Mouse (Mus musculus) monocyte, adult 5-6 weeks (primary cell): ENCODE measurements at regions not wholly inside any gene's neighbourhood (a gene's known extent, or its start where the extent isn't known, plus 50 kb on each side); places are given as distances from the start of the nearest gene placed in this dataset.

Source experiments
- ATAC-seq: fragments of 153-309, 156-312 bp; replicated peaks from 2 replicates; pipeline ENCODE4 v1.8.0; 2017; ENCODE audit warnings: mild to moderate bottlenecking; ENCODE audit not compliant: low TSS enrichment, insufficient number of reproducible peaks, severe bottlenecking, poor library complexity, low FRiP score

DNA sequence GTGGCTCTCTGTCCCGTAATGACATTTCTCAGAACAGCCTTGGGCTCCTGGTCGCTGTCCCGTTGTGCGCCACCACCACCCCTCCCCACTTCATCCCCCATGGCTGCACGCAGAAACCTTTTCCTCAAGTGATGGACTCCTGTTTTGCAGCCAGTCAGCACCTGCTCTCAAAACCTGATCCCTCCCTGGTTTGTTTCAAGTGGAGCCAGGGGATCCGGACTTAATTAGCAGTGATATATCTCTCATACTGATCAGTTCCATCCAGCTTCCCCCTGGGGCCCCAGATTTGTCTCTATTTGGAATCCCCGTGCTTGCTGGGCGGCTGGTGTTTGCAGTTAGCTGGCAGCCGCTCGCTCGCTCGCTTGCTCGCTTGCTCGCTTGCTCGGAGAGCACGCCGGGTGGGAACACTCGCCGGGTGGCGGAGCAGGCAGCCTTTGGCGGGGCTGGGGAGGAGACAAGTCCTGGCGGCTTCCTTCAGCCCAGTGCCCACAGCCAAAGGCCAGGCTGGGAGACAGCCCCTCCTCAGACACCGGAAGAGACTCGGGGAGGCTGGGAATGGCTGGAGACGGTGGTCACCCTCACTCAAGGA, 164.3 kb upstream of the Lef1 start:
- ATAC-seq = no peak

DNA sequence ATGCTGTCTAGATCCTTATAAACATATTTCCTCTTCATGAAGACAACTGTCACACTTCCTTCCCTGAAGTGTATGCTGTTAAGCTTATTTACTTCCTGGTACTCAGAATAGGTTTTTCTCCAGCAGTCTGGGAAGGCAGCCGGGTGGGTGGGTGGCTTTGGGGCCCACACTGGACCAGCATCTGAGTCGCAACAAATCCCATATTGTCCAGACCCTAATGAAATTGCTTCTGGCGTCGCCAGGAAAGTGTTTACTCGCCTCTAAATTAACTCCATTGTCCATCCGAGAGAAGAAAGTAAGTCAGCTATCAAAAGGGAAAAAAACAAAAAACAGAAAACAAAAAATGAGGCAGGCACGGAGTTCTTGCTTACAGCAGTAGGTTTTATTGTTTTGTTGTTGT, 164.9 kb upstream of the Lef1 start:
- ATAC-seq = no peak

DNA sequence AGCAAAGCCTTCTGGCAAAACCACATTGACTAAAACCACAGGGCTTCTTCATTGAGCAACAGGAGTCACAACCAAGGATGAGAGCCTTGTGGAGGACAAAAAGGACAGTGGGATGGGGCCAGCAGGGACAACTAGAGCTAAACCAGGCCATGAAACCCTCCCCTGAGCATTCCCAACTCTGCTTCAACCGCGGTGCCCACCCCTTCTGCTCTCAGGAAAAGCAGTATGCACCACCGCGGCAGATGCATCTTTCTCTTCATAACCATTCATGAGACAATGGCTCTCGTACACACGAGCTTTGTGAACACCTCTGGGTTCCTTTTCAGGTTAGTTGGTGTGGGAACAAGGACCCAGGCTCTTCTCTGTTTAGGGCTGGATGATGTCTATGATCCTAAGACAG, 166.0 kb upstream of the Lef1 start:
- no peak for ATAC-seq

DNA sequence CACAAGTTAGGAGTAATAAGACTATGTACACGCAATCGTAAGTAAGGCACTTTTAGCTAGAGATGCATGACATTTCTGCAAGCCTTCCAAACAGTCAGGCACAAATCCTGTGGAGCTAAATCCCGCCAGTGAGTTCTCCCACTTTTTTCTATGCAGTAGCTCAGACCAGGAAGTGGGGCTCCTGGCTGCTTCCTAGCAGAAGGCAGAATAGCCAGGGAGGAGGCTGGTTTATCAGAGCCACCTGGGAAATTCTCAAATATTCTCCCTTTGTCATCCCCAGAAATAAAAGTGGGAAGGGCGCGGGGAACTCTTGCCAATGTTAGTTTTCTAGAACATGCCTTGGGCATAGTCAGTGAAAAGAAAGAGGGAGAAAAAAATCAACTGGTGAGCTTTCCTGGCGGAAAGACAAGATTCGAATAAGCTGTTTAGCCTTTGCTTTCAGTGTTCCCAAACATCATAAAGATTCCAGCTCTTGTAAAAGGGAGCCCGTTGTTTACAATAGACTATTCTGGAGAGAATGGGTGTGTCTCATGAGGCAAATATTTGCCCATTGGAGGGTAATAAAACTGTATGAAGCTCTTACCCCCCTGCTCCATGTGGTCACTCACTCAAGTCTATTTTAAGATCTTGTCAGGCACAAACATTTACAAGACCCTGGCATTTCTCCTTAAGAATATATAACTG, 167.2 kb upstream of the Lef1 start:
- no peak for ATAC-seq

DNA sequence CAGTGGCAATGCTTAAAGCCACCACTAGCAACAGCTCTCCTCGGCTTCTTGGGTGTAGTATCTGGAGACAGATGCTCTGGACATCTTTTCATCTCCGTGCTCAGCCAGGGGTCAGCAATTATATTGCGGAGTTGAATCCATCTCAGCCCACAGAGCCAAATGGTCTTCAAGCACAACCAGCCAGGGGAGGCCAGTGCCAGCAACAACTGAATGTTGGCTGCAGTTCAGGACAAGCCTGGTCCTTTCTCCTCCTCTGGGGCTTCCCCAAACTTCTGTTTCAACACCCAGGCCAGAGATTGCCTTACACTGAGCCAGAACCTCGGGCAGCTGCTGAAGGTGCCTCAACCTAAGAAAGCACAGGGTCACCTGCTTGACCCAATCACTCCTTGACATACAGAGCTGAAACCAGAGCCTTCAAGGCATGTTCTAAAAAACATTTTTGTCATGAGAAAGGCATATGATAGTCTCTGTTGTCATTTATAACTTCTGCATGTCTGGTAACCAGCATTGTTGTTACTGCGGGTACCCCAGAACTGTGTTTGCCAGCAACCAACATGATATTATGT, 169.9 kb upstream of the Lef1 start:
- ATAC-seq = no peak

DNA sequence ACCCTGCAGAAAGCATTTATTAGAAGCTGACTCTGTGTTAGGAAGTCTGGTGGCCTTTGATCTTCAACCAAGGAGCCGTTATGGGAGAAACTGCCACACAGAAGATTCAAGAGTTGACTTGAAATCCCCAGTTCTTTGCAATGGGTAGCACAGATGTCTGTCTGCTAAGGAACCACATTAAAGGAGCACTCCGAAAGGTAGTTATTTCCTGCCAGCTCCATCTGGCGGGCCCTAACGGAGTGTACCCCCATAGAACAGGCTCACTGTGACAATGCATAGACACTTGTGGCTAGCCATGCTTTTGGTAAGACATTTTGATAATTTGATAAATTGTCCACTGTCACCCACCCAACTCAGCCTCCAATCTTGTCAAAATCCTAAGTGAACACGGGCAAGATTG, 173.3 kb upstream of the Lef1 start:
- ATAC-seq = no peak

DNA sequence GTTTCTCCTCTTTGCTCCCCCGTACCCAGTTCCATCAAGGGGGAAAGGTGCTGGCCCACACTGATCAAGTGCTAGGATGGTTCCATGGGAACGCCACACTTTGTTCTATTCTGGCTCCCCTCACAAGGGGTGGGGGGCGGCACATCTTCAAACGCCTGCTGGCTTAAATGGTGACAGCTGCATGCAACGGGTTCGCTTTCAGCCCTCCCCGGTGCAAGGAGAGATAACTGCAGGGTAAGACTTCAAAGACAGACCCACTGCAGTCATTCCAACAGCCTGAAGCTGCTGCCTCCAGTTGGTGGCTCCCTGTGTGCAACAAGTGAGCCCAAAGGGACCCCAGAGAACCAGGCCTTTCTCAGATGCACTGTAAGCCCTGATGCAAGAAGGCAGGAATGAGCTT, 173.9 kb upstream of the Lef1 start:
- no peak for ATAC-seq

DNA sequence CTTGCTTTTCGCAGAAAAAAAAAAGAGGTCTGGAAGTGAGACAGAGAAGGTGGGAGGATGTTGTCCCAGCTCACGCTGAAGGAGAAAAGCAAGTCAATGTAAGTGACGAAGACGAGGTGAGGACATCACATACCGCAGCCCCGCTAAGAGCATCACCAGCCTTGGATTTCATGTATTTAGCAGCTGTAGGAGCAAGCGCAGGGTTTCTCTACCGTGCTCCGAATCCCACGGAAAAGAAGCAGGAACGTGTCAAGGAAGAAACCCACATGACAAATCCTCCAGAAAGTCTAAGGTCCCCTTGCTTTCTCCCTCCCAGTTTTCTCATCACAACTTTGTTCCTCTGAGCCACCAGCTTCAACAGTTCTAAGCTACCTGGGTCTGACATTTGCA, 174.3 kb upstream of the Lef1 start:
- no peak for ATAC-seq

DNA sequence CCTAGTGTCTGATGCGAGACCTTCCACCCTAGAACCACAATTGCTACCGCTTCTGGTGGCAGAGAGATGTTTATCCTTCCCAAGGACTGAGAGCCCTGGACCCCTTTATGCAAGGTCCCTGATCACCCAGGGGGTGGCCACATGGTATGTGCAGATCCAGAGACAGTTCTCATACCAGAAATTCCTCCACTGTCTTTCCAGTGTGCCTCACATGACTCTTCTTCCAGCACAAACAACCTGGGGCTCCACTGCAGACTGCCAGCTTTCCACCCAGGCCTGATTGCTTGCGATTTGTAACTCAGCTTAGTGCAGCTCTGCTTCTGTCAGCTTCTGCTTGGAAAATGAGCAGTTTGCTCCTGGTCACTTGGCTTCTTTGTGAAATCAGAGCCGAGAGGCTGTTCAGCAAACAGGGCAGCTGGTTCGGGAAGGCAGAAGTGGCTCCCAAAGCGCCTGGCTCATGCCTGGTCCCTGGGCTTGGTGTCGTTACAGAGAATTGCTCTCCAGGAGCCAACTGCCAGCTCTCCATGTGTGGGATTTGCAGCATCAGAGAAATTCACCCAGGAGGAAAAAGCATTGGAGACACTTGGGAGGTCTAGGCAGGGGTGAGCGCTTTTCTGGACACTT, 174.9 kb upstream of the Lef1 start:
- ATAC-seq = no peak

DNA sequence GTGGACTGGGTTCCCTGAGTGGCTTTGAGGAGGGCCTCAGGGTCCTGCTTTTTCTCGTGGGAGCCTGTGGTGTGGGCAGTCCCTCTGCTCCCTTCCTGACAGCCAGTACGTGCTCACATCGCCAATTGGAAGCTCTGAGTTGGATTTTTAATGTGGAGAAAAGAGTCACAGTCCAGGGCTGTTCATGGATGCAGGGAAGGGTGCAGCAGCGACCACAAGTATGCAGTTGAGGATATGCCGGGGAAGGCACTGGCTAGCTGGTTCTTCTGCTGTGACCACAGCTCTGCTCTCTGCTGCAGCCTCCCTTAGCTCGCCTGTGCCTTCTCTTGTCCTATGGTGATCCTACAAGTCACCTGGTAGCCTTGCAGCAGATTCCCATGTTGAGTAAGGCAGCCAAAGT, 177.5 kb upstream of the Lef1 start:
- ATAC-seq = no peak

DNA sequence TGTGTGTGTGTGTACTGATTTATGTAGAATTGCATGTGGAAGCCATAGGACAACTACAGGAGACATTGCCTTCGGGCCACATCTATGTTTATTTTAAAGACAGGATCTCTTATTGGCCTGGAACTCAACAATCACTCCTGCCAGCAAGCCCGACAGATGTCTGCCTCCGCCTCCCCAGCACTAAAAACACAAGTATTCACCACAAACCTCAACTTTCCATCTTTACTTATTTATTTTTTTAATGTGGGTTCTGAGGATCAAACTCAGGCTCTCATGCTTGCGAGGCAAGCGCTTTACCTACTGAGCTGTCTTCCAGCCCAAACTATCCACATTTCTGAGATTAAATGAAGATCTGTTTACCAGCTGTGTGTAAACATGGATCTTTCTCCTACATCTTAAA, 178.0 kb upstream of the Lef1 start:
- ATAC-seq = no peak

DNA sequence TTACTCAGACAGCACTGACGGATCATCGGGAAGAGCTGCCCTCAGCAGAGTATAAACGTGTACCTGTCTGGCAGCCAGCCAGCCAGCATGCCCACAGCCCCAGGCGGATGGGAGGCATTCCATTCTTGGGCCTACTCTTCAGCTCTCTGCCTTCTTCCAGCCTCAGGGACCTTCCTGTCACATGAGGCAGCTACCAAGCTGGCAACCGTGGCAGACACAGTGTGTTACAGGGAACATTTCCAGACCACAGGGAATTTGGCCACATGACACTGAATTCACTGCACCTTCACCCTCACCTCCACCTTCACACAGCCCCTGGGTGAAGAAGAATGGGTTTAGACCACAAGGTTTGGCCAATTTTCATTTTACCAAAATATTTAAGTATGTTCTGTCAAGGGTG, 185.3 kb upstream of the Lef1 start:
- ATAC-seq = no peak

DNA sequence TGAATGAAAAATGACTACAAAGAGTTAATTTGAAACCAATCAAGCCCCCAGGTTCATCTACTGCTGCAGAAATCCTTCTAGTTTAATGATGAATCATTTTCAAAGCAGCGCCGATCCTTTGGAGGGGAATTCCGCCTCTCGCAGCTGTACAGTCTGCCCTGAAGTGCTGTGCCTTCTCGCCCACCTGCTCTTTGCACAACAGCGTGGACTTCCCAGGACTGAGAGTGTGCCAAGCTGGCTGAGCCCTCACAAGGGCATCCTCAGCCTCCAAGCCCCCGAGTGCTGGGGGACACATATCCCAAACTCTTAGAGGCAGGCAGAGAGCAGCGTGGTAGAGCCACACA, 186.7 kb upstream of the Lef1 start:
- no peak for ATAC-seq

DNA sequence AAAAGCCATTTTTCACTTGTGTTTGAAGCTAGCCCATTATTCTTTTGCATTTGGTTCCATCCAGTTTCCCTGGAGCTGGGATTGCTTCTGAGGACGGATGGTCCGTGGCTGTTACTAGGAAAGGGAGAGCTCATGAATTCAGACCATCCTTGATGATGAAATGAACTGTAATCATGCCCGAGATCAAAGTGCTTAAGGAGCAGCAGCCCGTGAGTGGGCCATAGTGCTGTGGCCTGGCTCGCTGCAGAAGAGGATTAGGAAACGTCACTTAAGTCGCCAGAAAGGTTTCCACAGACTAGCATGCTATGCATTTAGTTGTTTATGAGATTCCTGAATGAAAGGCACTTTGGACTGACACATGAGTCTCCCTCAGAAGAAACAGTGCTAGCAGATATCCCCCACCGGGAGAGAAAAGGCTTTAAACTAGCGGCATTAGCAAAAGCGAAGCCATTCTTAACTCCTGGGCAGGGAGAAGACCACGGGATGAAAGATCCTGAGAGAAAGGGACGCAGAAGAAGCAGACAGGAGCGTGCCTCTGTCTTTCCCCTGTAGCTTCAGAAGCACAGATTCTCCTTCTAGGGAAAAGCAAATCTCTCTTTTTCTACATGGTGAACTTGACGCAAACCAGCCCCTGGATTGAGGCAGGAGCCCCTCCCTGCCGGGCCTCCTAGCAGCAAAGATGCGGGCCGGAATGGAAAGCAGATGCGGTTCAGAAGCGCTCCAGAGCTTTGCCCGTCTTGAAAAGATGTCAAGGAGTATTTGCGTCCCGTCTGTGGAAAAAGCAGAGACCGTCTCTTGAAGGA, 187.3 kb upstream of the Lef1 start:
- no peak for ATAC-seq

DNA sequence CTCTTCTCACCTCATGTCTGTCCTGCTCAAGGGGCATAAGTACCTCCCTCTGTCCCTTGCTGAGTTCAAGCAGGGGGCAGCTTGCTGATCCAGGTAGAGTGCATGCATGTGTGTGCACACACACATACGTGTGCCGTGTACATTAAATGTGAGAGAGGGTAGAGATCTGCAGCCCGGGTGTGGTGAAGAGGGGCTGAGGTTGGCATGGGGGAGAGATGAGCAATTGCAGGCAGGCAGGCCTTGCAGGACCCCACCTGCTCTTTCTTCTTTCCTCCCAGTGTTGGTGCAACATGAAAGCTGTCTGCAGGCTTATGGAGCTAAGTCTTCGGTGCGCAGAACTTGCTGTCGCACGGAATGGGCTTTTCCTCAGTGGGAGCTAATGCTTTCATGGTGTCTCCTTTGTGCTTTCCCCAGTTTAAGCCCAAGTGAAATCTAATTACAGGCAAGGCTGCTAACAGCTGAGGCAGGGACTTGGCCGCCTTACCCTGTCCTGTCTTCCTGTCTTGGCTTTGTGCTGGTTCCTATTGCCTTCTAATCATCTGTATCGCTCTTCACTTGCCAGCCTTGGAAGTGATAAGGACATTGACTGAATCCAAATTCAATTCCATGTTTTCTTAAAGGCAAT, 188.5 kb upstream of the Lef1 start:
- no peak for ATAC-seq

DNA sequence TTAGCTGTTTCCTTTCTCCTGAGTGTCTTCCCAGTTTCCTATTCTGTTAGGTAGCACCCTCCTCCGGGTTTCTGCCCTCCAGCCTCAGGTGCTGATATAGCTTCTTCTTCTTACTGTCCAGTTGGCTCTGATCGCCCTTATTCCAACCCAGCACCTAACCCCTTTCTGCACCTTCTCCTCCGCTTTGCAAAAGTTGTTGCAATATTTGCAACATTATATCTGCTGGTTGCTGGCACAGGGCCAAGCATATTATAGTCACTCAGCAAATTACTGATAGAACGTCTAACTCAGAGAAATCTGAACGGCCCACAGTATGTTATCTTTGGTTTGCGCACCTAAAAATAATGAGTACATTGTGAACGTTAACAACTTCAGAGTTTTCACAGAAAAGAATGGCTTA, 183.6 kb upstream of the Rpl34 start:
- ATAC-seq = no peak

DNA sequence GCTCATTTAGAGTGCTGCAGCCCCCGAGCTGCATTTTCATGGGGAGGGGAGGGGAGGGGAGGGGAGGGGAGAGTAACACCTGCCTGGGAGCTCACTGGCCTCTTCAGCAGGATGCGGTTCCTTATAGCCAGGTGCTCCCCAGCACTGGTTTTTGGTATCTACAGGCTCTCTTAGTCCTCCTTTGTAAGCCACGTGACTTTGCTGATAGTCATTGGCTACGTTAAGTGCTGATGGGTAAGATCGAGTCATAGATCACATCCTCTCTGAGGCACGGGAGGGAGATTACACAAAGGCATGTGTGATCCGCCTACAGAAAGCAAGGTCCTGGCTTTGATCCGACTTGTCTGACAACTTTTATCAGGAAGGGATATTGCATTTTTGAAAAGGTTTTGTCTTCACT, 174.9 kb upstream of the Rpl34 start:
- ATAC-seq = no peak

DNA sequence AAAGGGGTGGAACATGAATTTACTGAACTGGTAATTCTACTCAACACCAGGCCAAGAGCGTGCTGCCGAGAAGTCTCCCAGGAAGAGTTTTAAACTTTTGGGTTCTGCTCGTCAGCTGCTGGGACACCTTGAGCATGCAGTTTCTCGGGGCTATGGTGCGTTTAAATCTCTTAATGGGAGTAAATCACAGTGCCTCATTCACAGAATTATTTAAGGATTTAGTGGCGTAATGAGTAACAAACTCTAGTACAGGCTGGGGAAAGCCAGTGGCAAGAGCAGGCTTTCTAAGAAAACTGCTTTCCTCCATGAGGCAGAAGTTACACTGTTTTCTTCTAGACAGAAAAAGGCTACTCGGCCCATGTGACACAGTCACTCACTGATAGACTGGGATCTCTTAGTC, 173.1 kb upstream of the Rpl34 start:
- ATAC-seq = no peak

DNA sequence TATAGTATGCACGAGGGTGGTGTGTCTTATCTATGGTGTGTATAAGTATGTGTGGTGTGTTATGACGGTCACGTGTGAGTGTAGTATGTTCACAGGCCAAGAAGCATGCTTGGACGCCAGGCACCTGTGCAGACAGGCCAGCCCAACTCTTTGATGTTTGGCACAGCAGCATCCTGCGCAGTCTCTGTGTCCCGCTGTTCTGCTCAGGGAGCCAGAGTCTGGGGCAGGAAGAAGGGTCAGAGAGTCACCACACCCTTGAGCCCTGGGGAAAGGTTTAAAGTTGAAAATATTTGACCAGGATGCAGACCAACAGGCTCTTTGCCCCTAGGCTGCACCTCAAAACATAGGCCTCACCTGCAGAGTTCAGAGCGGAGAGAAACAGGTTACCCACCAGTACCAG, 172.2 kb upstream of the Rpl34 start:
- no peak for ATAC-seq
